Mouse (Mus musculus) brain, embryonic 14.5 days (tissue): ENCODE data around the gene Ptprc.
A peak's percentile ranks its signal among the peaks of the same experiment; 100 is the strongest.

Experiments
- CTCF ChIP-seq: fragments of 200-500 bp; IDR thresholded peaks from 2 replicates; pipeline ENCODE4 v1.5.1; 2012; ENCODE audit warnings: inconsistent platforms, mild to moderate bottlenecking, moderate library complexity, borderline replicate concordance; ENCODE audit not compliant: insufficient read depth, insufficient read length; ENCODE audit errors: extremely low read depth
- POLR2A ChIP-seq: fragments of 200-500 bp; IDR thresholded peaks from 2 replicates; pipeline ENCODE4 v1.6.1; 2012; ENCODE audit warnings: mild to moderate bottlenecking, inconsistent platforms, borderline replicate concordance; ENCODE audit not compliant: poor library complexity, insufficient read depth, insufficient read length, severe bottlenecking; ENCODE audit errors: extremely low read depth

DNA sequence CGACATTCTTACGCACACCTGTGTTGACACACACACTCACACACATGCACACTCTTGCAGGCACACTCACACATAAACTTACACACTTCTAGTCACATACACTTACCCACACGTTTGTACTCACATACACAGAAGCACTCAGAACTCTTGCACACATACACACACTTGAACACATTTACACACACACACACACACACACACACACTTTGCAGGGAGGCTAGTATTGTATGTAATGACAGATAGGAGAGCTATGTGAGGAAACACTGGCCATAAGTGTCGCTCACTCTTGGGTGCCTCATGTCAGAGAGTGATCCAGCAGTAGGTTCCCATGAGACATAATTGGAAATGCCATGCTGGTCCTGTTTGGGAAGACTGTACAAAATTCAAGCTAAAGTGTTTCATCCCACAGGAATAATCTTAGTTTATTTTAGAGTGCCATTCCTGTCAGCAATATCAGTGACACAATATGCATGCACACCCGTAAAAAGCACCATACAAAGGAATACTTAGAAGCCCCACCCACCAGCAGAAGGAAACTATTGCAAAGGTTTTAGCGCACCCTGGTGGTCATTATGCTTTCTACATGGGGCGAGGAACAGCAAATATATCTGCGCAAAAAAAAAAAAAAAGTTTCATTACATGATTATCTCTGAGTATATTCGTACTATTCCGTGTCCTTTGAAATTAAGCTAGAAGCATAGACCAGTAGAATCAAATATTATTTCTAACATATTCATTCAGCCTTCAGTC lies 131.1 kb downstream of the Ptprc start:
- peak; percentile 80 for TF ChIP-seq CTCF
- TF ChIP-seq POLR2A, result no peak
